Mouse (Mus musculus) neutrophil, adult 65 days (primary cell): Measurements from ENCODE around the gene A830005F24Rik. TPM values are rescaled to one million over a fixed set of nuclear protein-coding genes. Genes with fewer than 3 reads are reported as not detected.

Experiments used
- total RNA-seq: library from RNA; stranded (reverse); gene quantifications from 2 replicates; pipeline ENCODE4 v1.2.4, GENCODE M21; 2023

Gene A830005F24Rik
- not detected in 2 replicates for total RNA-seq

DNA sequence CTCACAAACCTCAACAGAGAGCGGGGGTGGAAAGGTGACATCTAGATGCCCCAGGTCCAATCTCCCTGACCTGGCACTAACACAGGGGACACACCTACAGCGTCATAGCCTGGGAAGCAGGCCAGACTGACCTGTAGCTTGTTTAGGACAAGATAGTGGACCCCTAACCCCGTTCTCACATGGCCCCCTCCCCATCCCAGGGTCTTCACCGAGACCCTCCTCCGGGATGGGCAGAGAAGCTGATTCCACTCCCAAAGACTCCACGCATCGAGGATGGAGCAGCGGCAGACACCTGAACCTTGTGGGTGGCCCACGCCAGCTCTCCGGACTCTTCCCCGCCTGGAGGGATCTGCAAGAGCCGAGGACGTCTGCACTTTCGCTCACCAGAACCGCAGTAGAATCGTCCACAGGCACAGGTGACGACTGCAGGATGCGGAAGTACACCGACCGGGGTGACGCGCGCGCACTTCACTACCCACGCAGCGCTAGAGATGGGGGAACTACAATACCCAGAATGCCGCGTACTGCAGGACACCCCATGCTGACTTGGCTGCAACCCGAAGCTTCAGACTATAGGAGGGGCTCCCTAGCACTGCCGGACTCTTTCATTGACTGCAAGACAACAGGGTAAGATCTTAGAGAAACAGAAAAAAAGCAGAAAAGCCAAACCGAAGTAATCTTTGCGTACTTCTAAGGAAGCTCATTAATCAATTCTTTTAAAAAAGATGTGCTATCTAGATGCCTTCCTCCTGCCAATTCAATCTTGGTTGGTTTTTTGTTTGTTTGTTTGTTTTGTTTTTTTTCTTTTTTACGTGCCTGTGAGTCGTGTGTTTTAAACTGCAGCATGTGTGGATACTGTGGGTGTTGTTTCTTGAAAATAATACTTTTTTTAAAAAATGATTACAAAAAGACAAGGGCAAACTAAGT, at the start of gene A830005F24Rik, which contains the start of gene Zfp169:
TSS of gene A830005F24Rik (plus strand) at position 568 of the 927 bp plus-strand sequence.
TSS of gene Zfp169 (minus strand) at position 449 of the 927 bp plus-strand sequence.

Other genes with a start within 250 kb of the A830005F24Rik start
- 7.2 and 12.5 TPM in 2 replicates for gene Zfp169, start 119 bp upstream of the A830005F24Rik start, total RNA-seq
- gene Ptpdc1, start 112.1 kb downstream of the A830005F24Rik start, total RNA-seq: 1.3 and 1.4 TPM in 2 replicates
- gene Barx1, start 149.4 kb downstream of the A830005F24Rik start, total RNA-seq: not detected in 2 replicates